Comparison of ENCODE assay signal across 22 mouse cellular contexts in the genomic region with DNA sequence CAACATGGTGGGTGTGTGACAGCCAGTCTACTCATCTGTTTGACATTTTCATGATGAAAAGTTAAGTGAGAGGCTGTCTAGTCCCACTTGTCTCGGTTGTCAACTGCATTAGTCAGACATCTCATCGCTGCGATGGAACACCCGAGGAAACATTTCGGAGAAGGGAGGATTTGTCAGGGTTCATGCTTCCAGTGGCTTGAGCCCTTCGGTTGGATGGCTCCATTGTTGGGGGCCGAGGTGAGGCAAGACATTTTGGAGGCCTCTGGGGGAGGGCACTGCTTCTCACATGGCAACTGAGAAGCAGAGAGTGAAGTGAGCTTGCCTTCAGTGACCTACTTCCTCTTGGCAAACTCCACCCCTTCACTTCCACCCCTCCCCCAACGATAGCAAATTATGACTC. TPM values are rescaled to one million over a fixed set of nuclear protein-coding genes. Genes with fewer than 3 reads are reported as not detected.
"Had no signal": no experiment of that assay in that cellular context is flagged by ENCODE, and none has a peak within 500 bp of the region (broad histone marks: within the 10 kb centered on the region; RNA-seq: fewer than 3 reads in every experiment).

No protein-coding gene starts in this region.

- H3K4me3 ChIP-seq: liver, embryonic 13.5 days; liver, embryonic 15.5 days; lung, embryonic 15.5 days; megakaryocyte, embryonic 14.5 days; midbrain, embryonic 15.5 days; neural tube, embryonic 13.5 days; neural tube, embryonic 15.5 days had no signal

- H3K4me2 ChIP-seq: liver, embryonic 11.5 days; liver, embryonic 13.5 days; liver, embryonic 15.5 days; lung, embryonic 15.5 days; midbrain, embryonic 15.5 days; neural tube, embryonic 13.5 days; neural tube, embryonic 15.5 days had no signal

- H3K27ac ChIP-seq: liver, embryonic 13.5 days; liver, embryonic 15.5 days; lung, embryonic 15.5 days; macrophage; midbrain, embryonic 15.5 days; neural tube, embryonic 13.5 days; neural tube, embryonic 15.5 days had no signal

- DNase-seq: liver, embryonic 13.5 days; liver, postnatal 0 days; lung, adult 2 months; lung, postnatal 14 days; lung, postnatal 36 days; right cerebral cortex, adult 18-20 months; right cerebral cortex, postnatal 25 days; right cerebral cortex, postnatal 4 days; spleen, adult 18-20 months; thymus, adult 18-20 months; thymus, postnatal 14 days; thymus, postnatal 36 days had no signal

- H3K9me3 ChIP-seq: liver, embryonic 13.5 days; liver, embryonic 15.5 days; lung, embryonic 15.5 days; midbrain, embryonic 15.5 days; neural tube, embryonic 13.5 days; neural tube, embryonic 15.5 days had no signal

- ATAC-seq: liver, postnatal 0 days; lung, postnatal 0 days; midbrain, embryonic 15.5 days had no signal

- H3K36me3 ChIP-seq: liver, embryonic 13.5 days; liver, embryonic 15.5 days; lung, embryonic 15.5 days; midbrain, embryonic 15.5 days; neural tube, embryonic 13.5 days; neural tube, embryonic 15.5 days had no signal

- H3K4me1 ChIP-seq: liver, embryonic 13.5 days; liver, embryonic 15.5 days; lung, embryonic 15.5 days; megakaryocyte, embryonic 14.5 days had no signal

- H3K27me3 ChIP-seq: liver, embryonic 13.5 days; liver, embryonic 15.5 days; lung, embryonic 15.5 days; megakaryocyte, embryonic 14.5 days; midbrain, embryonic 15.5 days; neural tube, embryonic 15.5 days had no signal

- H3K9ac ChIP-seq: liver, embryonic 13.5 days; liver, embryonic 15.5 days; liver, postnatal 0 days; lung, embryonic 15.5 days; midbrain, embryonic 15.5 days; neural tube, embryonic 13.5 days; neural tube, embryonic 15.5 days had no signal

RNA-seq across cellular contexts. Expression of gene Ccdc60, which starts 50.7 kb away (rescaled TPM):
- total RNA-seq: megakaryocyte progenitor cell, adult 5-6 weeks had no signal
- polyA plus RNA-seq: liver, postnatal 0 days; macrophage had no signal
